Mouse (Mus musculus): ENCODE results near the gene Tas2r135.

DNA sequence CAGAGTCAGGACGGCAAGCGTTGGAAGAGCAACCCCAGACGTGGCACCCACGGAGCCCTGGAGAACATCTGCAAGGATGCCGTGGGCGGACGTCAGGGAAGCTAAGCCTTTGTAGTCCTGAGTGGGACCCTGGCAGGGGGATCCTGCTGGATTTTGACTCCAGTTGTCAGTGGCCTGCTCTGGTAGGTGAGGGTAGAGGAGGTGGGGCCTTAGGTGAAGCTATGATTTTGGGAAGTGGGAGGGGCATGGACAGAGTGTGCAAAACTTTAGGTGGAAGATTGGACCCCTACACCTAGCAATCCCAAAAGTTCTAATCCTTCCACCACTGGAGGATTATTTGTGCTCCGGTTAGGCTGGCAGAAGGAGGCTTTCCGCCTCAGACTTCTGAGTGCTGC is 32.8 kb upstream of the Tas2r135 start:
- no peak for TF ChIP-seq CTCF (IDR thresholded peaks at IDR 0.05; ENCODE audit: low read depth)
- TF ChIP-seq EP300 (IDR thresholded peaks at IDR 0.05; ENCODE audit: low read depth): no peak

Data from liver, postnatal 0 days (tissue).